Mouse (Mus musculus) forebrain, embryonic 16.5 days (tissue): ENCODE results near the gene Pcdh15. TPM values are rescaled to one million over a fixed set of nuclear protein-coding genes. Genes with fewer than 3 reads are reported as not detected.

Source experiments
- ATAC-seq: fragments of 200-750 bp; cut with Nextera tagmentation; 2 replicates; pipeline ENCODE4 v1.8.0; 2017; ENCODE audit warnings: mild to moderate bottlenecking, moderate library complexity
- H3K27ac ChIP-seq: fragments of 300-500 bp; sonication (generic); 2 replicates; pipeline ENCODE4 v1.5.1; 2014; ENCODE audit warnings: low read length, control low read depth
- H3K27me3 ChIP-seq: fragments of 300-500 bp; sonication (generic); replicated peaks from 2 replicates; pipeline ENCODE4 v1.6.1; 2014; ENCODE audit warnings: low read length; ENCODE audit not compliant: control insufficient read depth, insufficient read depth
- H3K36me3 ChIP-seq: fragments of 300-500 bp; sonication (generic); 2 replicates; pipeline ENCODE4 v1.6.1; 2014; ENCODE audit not compliant: control insufficient read depth, insufficient read depth
- H3K4me1 ChIP-seq: fragments of 300-500 bp; sonication (generic); replicated peaks from 2 replicates; pipeline ENCODE4 v1.6.1; 2014; ENCODE audit warnings: low read length; ENCODE audit not compliant: control insufficient read depth, insufficient read depth
- H3K4me2 ChIP-seq: fragments of 300-500 bp; sonication (generic); 2 replicates; pipeline ENCODE4 v1.6.1; 2014; ENCODE audit warnings: mild to moderate bottlenecking, low read length, control low read depth
- H3K4me3 ChIP-seq: fragments of 300-500 bp; sonication (generic); replicated peaks from 2 replicates; pipeline ENCODE4 v1.5.1; 2014; ENCODE audit warnings: mild to moderate bottlenecking, low read length, control low read depth
- H3K9ac ChIP-seq: fragments of 300-500 bp; sonication (generic); replicated peaks from 2 replicates; pipeline ENCODE4 v1.6.1; 2014; ENCODE audit warnings: low read depth, low read length, control low read depth
- H3K9me3 ChIP-seq: fragments of 300-500 bp; sonication (generic); 2 replicates; pipeline ENCODE4 v1.6.1; 2016; ENCODE audit warnings: low read length; ENCODE audit not compliant: control insufficient read depth
- WGBS: fragments of 180-500 bp; shearing (Covaris S2); extraction: QIAGEN DNeasy Blood & Tissue Kit; methylation state at CpG from one replicate; pipeline ENCODE4 v1.1.7; 2014; 5-methylcytosine and 5-hydroxymethylcytosine counted together
- polyA plus RNA-seq: library from polyadenylated mRNA; unstranded; fragments of >200 nt; fragmentation: Nextera tagmentation; extraction: Ambion mirVana; gene quantifications from 2 replicates; pipeline ENCODE4 v1.2.1, GENCODE M21; 2015

Pcdh15 gene
- polyA plus RNA-seq, 1 experiment from 2014 or later: 6.5 TPM

GRCm38 (mm10) chr10:74579924-74580323 is 1480.8 kb downstream of the Pcdh15 start:
- Histone ChIP-seq H3K27ac (no peak overlapping the region), H3K9ac (no peak overlapping the region), H3K4me1 (no peaks in the 10 kb centered on the region), H3K27me3 (no peaks in the 10 kb centered on the region), H3K9me3 (no peaks in the 10 kb centered on the region), H3K4me3 (no peak overlapping the region), H3K4me2 (no peak overlapping the region), H3K36me3 (no peaks in the 10 kb centered on the region)
- no peak for ATAC-seq
- WGBS: 83% methylated on average over 2 of the region's 2 CpGs

GRCm38 (mm10) chr10:74591799-74592198 is 1492.7 kb downstream of the Pcdh15 start:
- 65% methylated on average over 3 of the region's 3 CpGs for WGBS
- no peak for ATAC-seq
- no peak overlapping the region for H3K4me3 ChIP-seq
- H3K9me3 ChIP-seq: no peaks in the 10 kb centered on the region
- no peaks in the 10 kb centered on the region for H3K4me1 ChIP-seq
- no peak overlapping the region for H3K9ac ChIP-seq
- no peak overlapping the region for H3K27ac ChIP-seq
- no peak overlapping the region for H3K4me2 ChIP-seq
- no peaks in the 10 kb centered on the region for H3K27me3 ChIP-seq
- no peaks in the 10 kb centered on the region for H3K36me3 ChIP-seq

DNA sequence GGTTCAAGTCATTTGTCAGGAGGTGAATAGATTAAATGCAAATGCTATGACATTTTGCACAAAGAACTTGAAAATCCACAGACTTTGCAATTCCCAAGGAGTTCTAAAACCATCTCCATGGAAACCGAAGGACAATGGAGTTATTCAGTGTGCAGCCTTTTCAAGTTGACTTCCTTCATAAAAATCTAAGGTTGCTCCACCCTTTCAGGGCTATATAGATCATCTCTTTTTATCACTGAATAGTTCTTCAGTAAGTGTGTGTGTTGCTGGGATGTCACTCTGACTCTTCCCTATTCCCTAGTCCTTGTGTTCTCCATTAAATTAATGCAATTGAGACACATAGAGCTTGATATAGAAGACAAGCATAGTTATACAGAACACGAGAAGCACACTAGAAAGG is 1508.5 kb downstream of the Pcdh15 start:
- Histone ChIP-seq H3K27me3 (no peaks in the 10 kb centered on the region), H3K9me3 (no peaks in the 10 kb centered on the region), H3K4me3 (no peak overlapping the region), H3K36me3 (no peaks in the 10 kb centered on the region), H3K27ac (no peak overlapping the region), H3K4me2 (no peak overlapping the region), H3K9ac (no peak overlapping the region), H3K4me1 (no peaks in the 10 kb centered on the region)
- ATAC-seq: peak; percentile 58
- 56% methylated on average over 2 of the region's 2 CpGs for WGBS

DNA sequence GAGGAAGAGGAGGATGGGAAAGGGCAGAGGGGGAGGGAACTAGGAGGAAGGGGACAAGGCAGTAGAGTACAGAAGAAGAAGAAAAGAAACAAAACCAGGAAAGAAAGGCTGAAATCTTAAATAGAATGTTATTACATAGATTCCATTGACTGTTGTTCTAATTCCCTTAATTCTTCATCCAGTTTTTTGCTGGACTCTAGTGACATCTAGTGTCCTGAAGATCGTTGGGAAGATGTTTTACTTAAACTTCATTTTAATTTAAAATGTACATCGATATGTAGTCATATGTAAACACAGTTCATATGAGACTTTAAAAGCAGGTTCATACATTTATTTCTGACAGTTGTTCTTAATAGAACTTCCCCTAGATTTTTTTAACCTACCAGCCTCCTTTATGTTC is 1522.7 kb downstream of the Pcdh15 start:
- Histone ChIP-seq H3K4me2 (no peak overlapping the region), H3K4me3 (no peak overlapping the region), H3K9ac (no peak overlapping the region), H3K9me3 (no peaks in the 10 kb centered on the region), H3K27me3 (no peaks in the 10 kb centered on the region), H3K36me3 (no peaks in the 10 kb centered on the region), H3K27ac (no peak overlapping the region), H3K4me1 (no peaks in the 10 kb centered on the region)
- 63% methylated on average over 2 of the region's 2 CpGs for WGBS
- ATAC-seq: no peak

GRCm38 (mm10) chr10:74625715-74626114 is 1526.6 kb downstream of the Pcdh15 start:
- no peaks in the 10 kb centered on the region for H3K27me3 ChIP-seq
- no peaks in the 10 kb centered on the region for H3K4me1 ChIP-seq
- ATAC-seq: no peak
- H3K27ac ChIP-seq: no peak overlapping the region
- no peaks in the 10 kb centered on the region for H3K36me3 ChIP-seq
- 66% methylated on average over 4 of the region's 4 CpGs for WGBS
- no peak overlapping the region for H3K4me2 ChIP-seq
- H3K4me3 ChIP-seq: no peak overlapping the region
- no peak overlapping the region for H3K9ac ChIP-seq
- H3K9me3 ChIP-seq: no peaks in the 10 kb centered on the region

GRCm38 (mm10) chr10:74626596-74626995 is 1527.5 kb downstream of the Pcdh15 start:
- Histone ChIP-seq H3K27ac (no peak overlapping the region), H3K36me3 (no peaks in the 10 kb centered on the region), H3K9me3 (no peaks in the 10 kb centered on the region), H3K9ac (no peak overlapping the region), H3K27me3 (no peaks in the 10 kb centered on the region), H3K4me2 (no peak overlapping the region), H3K4me3 (no peak overlapping the region), H3K4me1 (no peaks in the 10 kb centered on the region)
- ATAC-seq: no peak
- WGBS: 54% methylated on average over 10 of the region's 10 CpGs

DNA sequence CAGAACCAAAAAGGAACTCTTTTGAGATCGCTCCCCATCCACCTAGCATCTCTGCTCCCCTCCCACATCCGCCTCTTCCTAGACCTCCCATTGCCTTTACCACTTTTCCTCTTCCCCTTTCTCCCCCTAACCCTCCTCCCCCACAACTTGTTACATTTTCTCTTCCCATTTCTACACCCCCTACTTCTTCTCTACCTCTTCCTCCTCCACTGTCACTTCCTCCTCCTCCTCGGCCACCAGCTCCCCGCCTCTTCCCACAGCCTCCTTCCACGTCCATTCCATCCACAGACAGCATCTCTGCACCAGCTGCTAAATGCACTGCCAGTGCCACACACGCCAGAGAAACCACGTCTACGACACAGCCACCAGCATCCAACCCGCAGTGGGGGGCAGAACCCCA is 1532.2 kb downstream of the Pcdh15 start:
- H3K9me3 ChIP-seq: no peaks in the 10 kb centered on the region
- WGBS: 89% methylated on average over 9 of the region's 9 CpGs
- ATAC-seq: no peak
- no peaks in the 10 kb centered on the region for H3K27me3 ChIP-seq
- H3K4me3 ChIP-seq: no peak overlapping the region
- H3K4me1 ChIP-seq: no peaks in the 10 kb centered on the region
- no peak overlapping the region for H3K27ac ChIP-seq
- no peaks in the 10 kb centered on the region for H3K36me3 ChIP-seq
- H3K9ac ChIP-seq: no peak overlapping the region
- no peak overlapping the region for H3K4me2 ChIP-seq

DNA sequence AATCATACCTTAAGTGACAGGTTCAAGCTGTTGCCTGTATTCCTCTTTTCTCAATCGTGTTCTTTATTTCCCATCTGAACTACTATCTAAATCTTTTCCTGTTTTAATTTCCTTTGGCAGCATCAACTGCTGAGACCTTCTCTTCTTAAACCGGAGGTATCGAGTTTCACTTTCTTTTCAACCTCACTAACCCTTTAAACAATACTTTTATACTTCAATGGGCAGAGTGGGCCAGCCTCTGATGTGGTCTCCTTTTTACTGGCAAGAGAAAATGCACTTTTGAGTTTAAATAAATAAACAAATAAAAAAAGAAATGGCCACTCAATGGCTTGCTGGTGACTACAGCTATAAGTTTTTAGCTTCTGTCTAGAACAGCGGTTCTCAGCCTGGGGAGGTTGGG is 1537.9 kb downstream of the Pcdh15 start:
- Histone ChIP-seq H3K9me3 (no peaks in the 10 kb centered on the region), H3K4me3 (no peak overlapping the region), H3K27me3 (no peaks in the 10 kb centered on the region), H3K27ac (no peak overlapping the region), H3K9ac (no peak overlapping the region), H3K36me3 (no peaks in the 10 kb centered on the region), H3K4me2 (no peak overlapping the region), H3K4me1 (no peaks in the 10 kb centered on the region)
- ATAC-seq: no peak
- 21% methylated on average over 4 of the region's 4 CpGs for WGBS

GRCm38 (mm10) chr10:74642125-74642524 is 1543.0 kb downstream of the Pcdh15 start:
- no peak for ATAC-seq
- 59% methylated on average over 6 of the region's 6 CpGs for WGBS
- H3K4me1 ChIP-seq: no peaks in the 10 kb centered on the region

DNA sequence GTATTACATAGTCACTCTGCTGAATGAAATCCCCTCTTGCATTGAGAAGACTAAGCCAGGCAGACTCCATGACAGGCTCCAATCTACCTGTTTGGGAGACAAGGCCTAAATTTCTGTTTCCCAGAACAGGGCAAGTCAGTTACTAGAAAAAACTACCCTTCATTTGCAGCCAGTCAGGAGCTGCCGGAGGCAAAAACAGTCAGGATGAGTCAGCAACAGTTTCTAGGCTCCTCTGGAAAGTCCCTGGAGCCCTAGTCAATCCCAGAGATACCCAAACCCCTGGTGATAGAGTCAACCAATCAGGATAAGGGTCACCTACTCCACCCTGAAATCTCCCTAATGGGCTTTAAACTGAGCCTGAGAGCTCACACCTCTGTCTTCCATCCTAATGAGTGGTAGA is 1564.0 kb downstream of the Pcdh15 start:
- Histone ChIP-seq H3K27me3 (no peaks in the 10 kb centered on the region), H3K9ac (no peak overlapping the region), H3K27ac (no peak overlapping the region), H3K4me3 (no peak overlapping the region), H3K4me1 (no peaks in the 10 kb centered on the region), H3K9me3 (no peaks in the 10 kb centered on the region), H3K4me2 (no peak overlapping the region), H3K36me3 (no peaks in the 10 kb centered on the region)
- no peak for ATAC-seq
- 95% methylated on average over 1 of the region's 1 CpGs for WGBS

More at GRCm38 (mm10) chr10:74642125-74642524, 1543.0 kb downstream of the Pcdh15 start:
- no peak overlapping the region for H3K27ac ChIP-seq
- no peak overlapping the region for H3K4me2 ChIP-seq
- H3K9ac ChIP-seq: no peak overlapping the region
- H3K36me3 ChIP-seq: no peaks in the 10 kb centered on the region
- no peaks in the 10 kb centered on the region for H3K27me3 ChIP-seq
- no peaks in the 10 kb centered on the region for H3K9me3 ChIP-seq
- no peak overlapping the region for H3K4me3 ChIP-seq
